Mouse (Mus musculus) adrenal gland, postnatal 0 days (tissue): Measurements from ENCODE around the gene Prkar2b. TPM values are rescaled to one million over a fixed set of nuclear protein-coding genes. Genes with fewer than 3 reads are reported as not detected.

Experiments used
- polyA plus RNA-seq: library from polyadenylated mRNA; unstranded; fragments of >200 nt; fragmentation: Nextera tagmentation; extraction: Ambion mirVana; gene quantifications from 2 replicates; pipeline ENCODE4 v1.2.1, GENCODE M21; 2015

The Prkar2b gene
- polyA plus RNA-seq: 48.6 and 102 TPM in 2 replicates

GRCm38 (mm10) chr12:32061090-32061930 lies at the start of gene Prkar2b:
Gene Prkar2b, minus strand, starts transcription at chr12:32061296.

GRCm38 (mm10) chr12:31949759-31950658 lies 111.1 kb downstream of the Prkar2b start, which contains the start of gene Hbp1:
Gene Hbp1, minus strand, starts transcription at chr12:31950535.

Other genes with a start within 250 kb of the Prkar2b start
- 163 and 200 TPM in 2 replicates for gene Hbp1, start 110.8 kb downstream of the Prkar2b start, polyA plus RNA-seq
- 0.88 and 1.8 TPM in 2 replicates for gene Pik3cg, start 147.4 kb upstream of the Prkar2b start, polyA plus RNA-seq